Mouse (Mus musculus) layer of hippocampus, postnatal 36 days (tissue): ENCODE results near the gene Zkscan17. TPM values are rescaled to one million over a fixed set of nuclear protein-coding genes. Genes with fewer than 3 reads are reported as not detected.

Source experiments
- DNase-seq, 2 experiments: peaks; one replicate each; pipeline ENCODE4 v3.0.0; 2022
- total RNA-seq, 2 experiments: library from RNA; stranded (reverse); gene quantifications; 2 replicates each; pipeline ENCODE4 v1.2.3; 2021

Gene Zkscan17
- total RNA-seq, 2 experiments from 2014 or later: 6.6 to 7.5 TPM

- no peak for DNase-seq
Measured at GRCm38 (mm10) chr11:59517441-59517840, 9.1 kb downstream of the Zkscan17 start.

- no peak for DNase-seq
Measured at GRCm38 (mm10) chr11:59514789-59515188, 11.8 kb downstream of the Zkscan17 start.

- no peak for DNase-seq
Measured at GRCm38 (mm10) chr11:59514381-59514780, 12.2 kb downstream of the Zkscan17 start.

GRCm38 (mm10) chr11:59513556-59513955 lies 13.0 kb downstream of the Zkscan17 start:
- no peak for DNase-seq

GRCm38 (mm10) chr11:59512733-59513132 lies 13.8 kb downstream of the Zkscan17 start:
- no peak for DNase-seq

- DNase-seq: no peak
Measured at GRCm38 (mm10) chr11:59511558-59511957, 15.0 kb downstream of the Zkscan17 start.

- DNase-seq: no peak
Measured at GRCm38 (mm10) chr11:59506713-59507074, 19.9 kb downstream of the Zkscan17 start.

- peak; percentile 64 to 71 for DNase-seq
Measured at GRCm38 (mm10) chr11:59505839-59506712, 20.5 kb downstream of the Zkscan17 start.

- peak; percentile 56 to 64 for DNase-seq
Measured at GRCm38 (mm10) chr11:59505351-59505838, 21.2 kb downstream of the Zkscan17 start.

- no peak for DNase-seq
Measured at GRCm38 (mm10) chr11:59501978-59502700, 24.4 kb downstream of the Zkscan17 start.

GRCm38 (mm10) chr11:59497747-59498146 lies 28.8 kb downstream of the Zkscan17 start:
- DNase-seq: no peak

- no peak for DNase-seq
Measured at GRCm38 (mm10) chr11:59496672-59497310, 29.8 kb downstream of the Zkscan17 start.

GRCm38 (mm10) chr11:59486222-59486621 lies 40.3 kb downstream of the Zkscan17 start:
- no peak for DNase-seq

GRCm38 (mm10) chr11:59485641-59486040 lies 40.9 kb downstream of the Zkscan17 start:
- no peak for DNase-seq

GRCm38 (mm10) chr11:59483212-59483611 lies 43.3 kb downstream of the Zkscan17 start:
- peak in 1 of 2 experiments; percentile 36 for DNase-seq

GRCm38 (mm10) chr11:59477240-59477639 lies 49.3 kb downstream of the Zkscan17 start:
- DNase-seq: no peak

- peak; percentile 82 to 83 for DNase-seq
Measured at GRCm38 (mm10) chr11:59472326-59472677, 54.2 kb downstream of the Zkscan17 start, which contains the start of gene Zfp867. Gene Zfp867, minus strand, starts transcription at chr11:59472474.

- DNase-seq: no peak
Measured at GRCm38 (mm10) chr11:59471413-59472325, 54.9 kb downstream of the Zkscan17 start.

GRCm38 (mm10) chr11:59460459-59460858 lies 66.1 kb downstream of the Zkscan17 start:
- DNase-seq: no peak

- no peak for DNase-seq
Measured at GRCm38 (mm10) chr11:59458973-59459372, 67.6 kb downstream of the Zkscan17 start.

- DNase-seq: no peak
Measured at GRCm38 (mm10) chr11:59456891-59457290, 69.7 kb downstream of the Zkscan17 start.

GRCm38 (mm10) chr11:59456346-59456745 lies 70.2 kb downstream of the Zkscan17 start:
- no peak for DNase-seq
